Mouse (Mus musculus) embryonic facial prominence, embryonic 13.5 days (tissue): ENCODE data around the gene Slc8a1. TPM values are rescaled to one million over a fixed set of nuclear protein-coding genes. Genes with fewer than 3 reads are reported as not detected.

ENCODE experiments used
- ATAC-seq: fragments of 200-750 bp; cut with Nextera tagmentation; 2 replicates; pipeline ENCODE4 v1.8.0; 2017; ENCODE audit warnings: low read depth; ENCODE audit not compliant: insufficient number of reproducible peaks, insufficient read depth, low FRiP score, low TSS enrichment
- H3K27ac ChIP-seq: fragments of 300-500 bp; sonication (generic); 2 replicates; pipeline ENCODE4 v1.5.1; 2015; ENCODE audit warnings: moderate library complexity, mild to moderate bottlenecking, inconsistent platforms
- H3K27me3 ChIP-seq: fragments of 300-500 bp; sonication (generic); 2 replicates; pipeline ENCODE4 v1.6.1; 2015; ENCODE audit warnings: mild to moderate bottlenecking, inconsistent platforms
- H3K36me3 ChIP-seq: fragments of 300-500 bp; sonication (generic); 2 replicates; pipeline ENCODE4 v1.6.1; 2015; ENCODE audit warnings: mild to moderate bottlenecking, inconsistent platforms
- H3K4me1 ChIP-seq: fragments of 300-500 bp; sonication (generic); 2 replicates; pipeline ENCODE4 v1.6.1; 2015; ENCODE audit warnings: inconsistent platforms
- H3K4me2 ChIP-seq: fragments of 300-500 bp; sonication (generic); 2 replicates; pipeline ENCODE4 v1.6.1; 2015; ENCODE audit warnings: moderate library complexity, mild to moderate bottlenecking, inconsistent platforms
- H3K4me3 ChIP-seq: fragments of 300-500 bp; sonication (generic); 2 replicates; pipeline ENCODE4 v1.5.1; 2015; ENCODE audit warnings: mild to moderate bottlenecking, inconsistent platforms
- H3K9ac ChIP-seq: fragments of 300-500 bp; sonication (generic); 2 replicates; pipeline ENCODE4 v1.6.1; 2015; ENCODE audit warnings: mild to moderate bottlenecking, inconsistent platforms
- H3K9me3 ChIP-seq: fragments of 300-500 bp; sonication (generic); 2 replicates; pipeline ENCODE4 v1.6.1; 2016; ENCODE audit warnings: inconsistent platforms
- WGBS: fragments of 180-500 bp; shearing (Covaris S2); methylation state at CpG from one replicate; pipeline ENCODE4 v1.1.7; 2015; ENCODE audit warnings: mixed read lengths; 5-methylcytosine and 5-hydroxymethylcytosine counted together
- polyA plus RNA-seq: library from polyadenylated mRNA; unstranded; fragments of >200 nt; fragmentation: Nextera tagmentation; extraction: Ambion mirVana; gene quantifications from 2 replicates; pipeline ENCODE4 v1.2.1, GENCODE M21; 2015

The Slc8a1 gene
- polyA plus RNA-seq, 1 experiment from 2014 or later = 5.0 TPM

DNA sequence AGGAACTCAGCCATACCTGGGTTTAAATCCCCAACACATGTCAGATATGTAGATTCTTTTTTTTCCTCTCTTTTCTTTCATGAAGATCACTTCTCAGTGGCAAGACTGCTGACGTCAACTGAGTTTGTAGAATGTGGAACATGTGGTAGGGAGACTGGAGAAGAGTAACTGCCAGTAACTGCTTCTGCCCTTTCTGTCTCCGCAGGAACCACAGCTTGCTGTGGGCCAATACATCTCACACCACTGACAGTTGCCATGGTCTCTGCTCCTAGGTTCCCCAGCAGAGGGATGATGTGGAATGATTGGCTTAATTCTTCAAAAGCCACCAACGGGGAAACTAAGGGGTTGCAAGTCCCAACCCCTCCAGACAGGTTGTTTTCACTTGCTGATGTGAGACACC lies 33.4 kb downstream of the Slc8a1 start:
- no peaks in the 10 kb centered on the region for H3K4me1 ChIP-seq
- H3K4me3 ChIP-seq = no peak overlapping the region
- ATAC-seq = no peak
- H3K27me3 ChIP-seq = no peaks in the 10 kb centered on the region
- no peaks in the 10 kb centered on the region for H3K9me3 ChIP-seq
- no peak overlapping the region for H3K27ac ChIP-seq
- no peak overlapping the region for H3K4me2 ChIP-seq
- H3K36me3 ChIP-seq = no peaks in the 10 kb centered on the region
- no peak overlapping the region for H3K9ac ChIP-seq
- 57% methylated on average over 3 of the region's 3 CpGs for WGBS

DNA sequence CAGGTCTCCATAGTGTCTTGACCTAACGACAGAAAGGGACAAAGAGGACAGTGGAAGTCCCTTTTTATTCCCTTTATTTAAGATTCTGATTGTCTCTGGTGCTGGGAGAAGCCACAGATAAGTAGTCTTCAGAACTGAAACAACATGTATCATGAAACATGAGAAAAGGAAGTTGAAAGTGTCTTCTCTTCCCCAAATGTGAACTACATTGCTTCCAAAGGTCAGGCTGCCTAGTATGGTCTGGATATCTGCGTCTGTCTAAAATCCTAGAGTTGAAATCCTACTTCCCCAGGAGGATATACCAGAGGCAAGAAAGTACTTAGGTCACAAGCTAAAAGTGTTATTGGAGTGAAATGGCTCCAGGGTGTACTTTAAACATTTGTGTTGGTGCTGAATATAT lies 34.9 kb downstream of the Slc8a1 start:
- H3K36me3 ChIP-seq = no peaks in the 10 kb centered on the region
- no peak overlapping the region for H3K4me2 ChIP-seq
- H3K4me3 ChIP-seq = no peak overlapping the region
- H3K27ac ChIP-seq = no peak overlapping the region
- no peaks in the 10 kb centered on the region for H3K9me3 ChIP-seq
- H3K27me3 ChIP-seq = no peaks in the 10 kb centered on the region
- ATAC-seq = no peak
- no peak overlapping the region for H3K9ac ChIP-seq
- whole genome bisulfite sequencing = 72% methylated on average over 2 of the region's 2 CpGs
- no peaks in the 10 kb centered on the region for H3K4me1 ChIP-seq

DNA sequence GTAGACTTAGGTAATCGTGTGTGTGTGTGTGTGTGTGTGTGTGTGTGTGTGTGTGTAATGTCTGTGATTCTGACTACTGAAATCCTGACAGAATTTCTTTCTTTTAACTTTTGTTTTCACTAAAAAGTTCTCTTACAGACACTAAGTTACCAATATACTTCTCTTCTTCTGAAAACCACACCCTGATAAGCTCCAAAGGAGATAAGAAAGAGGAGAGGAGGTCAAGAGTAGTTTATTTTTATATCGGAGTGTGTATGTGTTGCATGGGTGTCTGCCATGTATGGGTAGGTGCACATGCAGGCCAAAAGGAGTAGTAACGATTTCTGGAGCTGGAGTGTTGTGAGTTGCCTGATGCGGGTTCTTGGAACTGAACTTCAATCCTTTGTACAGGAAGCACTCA lies 36.5 kb downstream of the Slc8a1 start:
- Histone ChIP-seq H3K27ac (no peak overlapping the region), H3K4me1 (no peaks in the 10 kb centered on the region), H3K4me2 (no peak overlapping the region), H3K27me3 (no peaks in the 10 kb centered on the region), H3K9ac (no peak overlapping the region), H3K36me3 (no peaks in the 10 kb centered on the region), H3K9me3 (no peaks in the 10 kb centered on the region), H3K4me3 (no peak overlapping the region)
- 91% methylated on average over 4 of the region's 4 CpGs for WGBS
- no peak for ATAC-seq

DNA sequence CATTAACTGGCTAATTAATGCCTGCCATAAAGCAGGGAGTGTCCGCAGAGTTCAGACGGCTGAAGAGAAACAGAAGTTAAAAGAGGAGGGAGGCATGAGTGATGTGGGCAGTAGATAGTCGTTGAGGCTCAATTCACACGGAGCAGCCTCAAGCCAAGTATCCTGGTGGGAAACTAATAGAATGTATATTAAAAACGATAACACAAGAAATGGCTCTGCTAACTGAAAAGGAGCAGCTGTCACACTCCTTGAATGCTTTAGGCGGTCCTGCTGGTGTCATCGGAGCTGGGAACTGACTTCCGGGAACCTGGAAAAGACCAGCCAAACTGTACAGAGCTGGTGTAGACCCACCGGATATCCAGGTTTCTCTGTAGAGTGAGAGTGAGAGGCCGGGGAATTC lies 39.4 kb downstream of the Slc8a1 start:
- no peak for ATAC-seq
- Histone ChIP-seq H3K4me1 (no peaks in the 10 kb centered on the region), H3K36me3 (no peaks in the 10 kb centered on the region), H3K9ac (no peak overlapping the region), H3K27ac (no peak overlapping the region), H3K4me2 (no peak overlapping the region), H3K27me3 (no peaks in the 10 kb centered on the region), H3K4me3 (no peak overlapping the region), H3K9me3 (no peaks in the 10 kb centered on the region)
- WGBS = 62% methylated on average over 10 of the region's 10 CpGs

DNA sequence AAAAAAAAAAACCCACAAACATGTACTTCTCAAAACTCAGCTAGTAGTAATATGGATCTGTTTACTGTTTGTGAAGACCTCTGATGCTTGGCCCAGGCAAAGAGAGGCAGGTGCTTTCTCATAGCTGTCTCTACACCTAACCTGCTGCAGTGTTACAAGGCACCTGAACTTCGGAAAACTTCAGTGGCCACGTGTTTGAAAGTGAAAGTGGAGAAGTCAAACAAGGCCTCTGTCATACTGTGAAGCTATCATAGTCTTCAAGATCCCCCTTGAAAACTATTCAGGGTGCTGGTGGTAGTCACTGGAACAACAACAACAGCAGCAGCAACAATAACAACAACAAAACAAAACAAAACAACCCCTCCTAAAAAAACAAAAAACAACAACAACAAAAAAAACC lies 40.5 kb downstream of the Slc8a1 start:
- Histone ChIP-seq H3K9me3 (no peaks in the 10 kb centered on the region), H3K4me2 (no peak overlapping the region), H3K4me3 (no peak overlapping the region), H3K36me3 (no peaks in the 10 kb centered on the region), H3K9ac (no peak overlapping the region), H3K27me3 (no peaks in the 10 kb centered on the region), H3K4me1 (no peaks in the 10 kb centered on the region), H3K27ac (no peak overlapping the region)
- ATAC-seq = no peak
- WGBS = 61% methylated on average over 2 of the region's 2 CpGs

DNA sequence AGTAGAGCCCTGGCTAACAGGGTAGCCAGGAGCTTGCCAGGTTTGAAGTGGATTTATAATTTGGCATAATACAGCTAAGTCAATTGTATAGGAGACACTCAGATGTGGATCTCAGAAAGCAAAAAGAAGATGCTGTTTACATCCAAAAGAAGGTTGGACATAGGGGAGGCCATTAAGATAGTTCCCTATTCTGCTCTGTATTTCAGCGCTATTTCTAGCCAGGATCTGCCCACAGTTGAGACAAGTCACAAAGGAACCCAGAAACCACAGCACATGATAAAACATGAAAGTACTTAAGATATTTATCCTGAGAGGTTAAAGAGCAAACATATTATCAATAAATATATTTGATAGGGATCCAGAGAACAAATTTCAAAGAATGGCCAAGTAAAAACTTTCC lies 43.2 kb downstream of the Slc8a1 start:
- H3K4me3 ChIP-seq = no peak overlapping the region
- H3K4me1 ChIP-seq = no peaks in the 10 kb centered on the region
- no peaks in the 10 kb centered on the region for H3K9me3 ChIP-seq
- no peaks in the 10 kb centered on the region for H3K36me3 ChIP-seq
- no peak overlapping the region for H3K4me2 ChIP-seq
- no peak for ATAC-seq
- H3K27me3 ChIP-seq = no peaks in the 10 kb centered on the region
- no peak overlapping the region for H3K27ac ChIP-seq
- no peak overlapping the region for H3K9ac ChIP-seq
- 95% methylated on average over 1 of the region's 1 CpGs for WGBS

DNA sequence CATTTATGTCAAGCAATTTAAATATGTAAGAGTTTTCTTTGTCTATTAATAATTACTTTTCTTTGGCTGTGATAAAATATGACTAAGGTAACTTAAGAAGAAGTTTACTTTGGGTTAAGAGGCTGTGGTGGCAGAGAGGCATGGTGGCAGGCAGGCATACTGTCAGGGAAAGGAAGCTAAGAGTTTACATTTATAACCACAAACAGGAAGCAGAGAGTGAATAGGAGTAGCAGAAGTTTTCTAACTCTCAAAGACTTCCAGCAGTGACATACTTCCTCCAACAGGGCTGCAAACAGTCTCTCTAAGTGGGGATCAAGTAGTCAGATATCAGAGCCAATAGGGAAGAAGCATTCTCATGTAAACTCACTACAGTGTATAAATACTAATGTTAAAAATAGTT lies 58.6 kb downstream of the Slc8a1 start:
- Histone ChIP-seq H3K4me1 (no peaks in the 10 kb centered on the region), H3K9ac (no peak overlapping the region), H3K36me3 (no peaks in the 10 kb centered on the region), H3K27ac (no peak overlapping the region), H3K27me3 (no peaks in the 10 kb centered on the region), H3K9me3 (no peaks in the 10 kb centered on the region), H3K4me2 (no peak overlapping the region), H3K4me3 (no peak overlapping the region)
- ATAC-seq = no peak

DNA sequence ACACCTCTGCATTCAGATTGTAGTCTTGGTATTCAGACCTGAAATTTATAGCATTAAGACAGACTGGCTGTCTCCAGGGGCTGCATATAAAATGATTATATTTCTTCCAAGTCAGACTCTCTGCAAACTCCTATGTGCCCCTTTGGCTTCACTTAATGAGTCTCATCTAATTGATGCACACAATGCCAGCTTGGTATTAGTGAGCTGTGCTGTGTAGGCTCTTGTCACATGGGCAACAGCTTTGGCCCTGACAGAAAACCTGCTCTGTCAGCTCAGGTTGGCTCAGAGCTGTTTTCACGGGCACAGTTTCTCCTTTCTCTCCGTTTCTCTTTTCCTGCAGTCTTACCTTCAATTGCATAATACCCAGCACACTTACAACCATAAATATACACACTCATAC lies 60.7 kb downstream of the Slc8a1 start:
- 74% methylated on average over 2 of the region's 2 CpGs for WGBS

DNA sequence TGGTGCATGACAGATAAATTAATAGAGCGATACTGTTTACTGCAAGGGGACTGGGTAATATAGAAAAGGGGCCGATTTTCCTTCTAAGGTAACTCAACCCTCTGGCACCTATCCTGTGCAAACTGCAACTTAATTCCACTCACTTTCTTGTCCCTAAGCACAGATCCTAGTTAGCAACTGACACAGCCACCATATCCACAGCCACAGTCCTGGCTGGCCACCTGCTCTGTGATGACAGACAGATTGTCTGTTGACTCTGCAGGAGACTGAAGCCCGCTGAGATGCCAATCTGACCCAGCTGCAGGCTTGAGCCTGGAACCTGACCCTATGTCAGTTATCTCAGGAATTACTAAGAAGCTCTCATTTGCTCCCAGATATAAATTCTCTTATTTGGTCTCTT lies 62.0 kb downstream of the Slc8a1 start:
- 65% methylated on average over 3 of the region's 3 CpGs for WGBS
- H3K27ac ChIP-seq = no peak overlapping the region
- no peaks in the 10 kb centered on the region for H3K36me3 ChIP-seq
- no peaks in the 10 kb centered on the region for H3K4me1 ChIP-seq
- no peak overlapping the region for H3K4me3 ChIP-seq
- H3K9ac ChIP-seq = no peak overlapping the region
- no peaks in the 10 kb centered on the region for H3K9me3 ChIP-seq
- peaks cover 29% of the 10 kb centered on the region for H3K27me3 ChIP-seq
- no peak for ATAC-seq
- no peak overlapping the region for H3K4me2 ChIP-seq

More for the DNA sequence above, 60.7 kb downstream of the Slc8a1 start:
- ATAC-seq = no peak
- Histone ChIP-seq H3K36me3 (no peaks in the 10 kb centered on the region), H3K9ac (no peak overlapping the region), H3K9me3 (no peaks in the 10 kb centered on the region), H3K4me1 (no peaks in the 10 kb centered on the region), H3K4me3 (no peak overlapping the region), H3K4me2 (no peak overlapping the region), H3K27me3 (peaks cover 17% of the 10 kb centered on the region), H3K27ac (no peak overlapping the region)

DNA sequence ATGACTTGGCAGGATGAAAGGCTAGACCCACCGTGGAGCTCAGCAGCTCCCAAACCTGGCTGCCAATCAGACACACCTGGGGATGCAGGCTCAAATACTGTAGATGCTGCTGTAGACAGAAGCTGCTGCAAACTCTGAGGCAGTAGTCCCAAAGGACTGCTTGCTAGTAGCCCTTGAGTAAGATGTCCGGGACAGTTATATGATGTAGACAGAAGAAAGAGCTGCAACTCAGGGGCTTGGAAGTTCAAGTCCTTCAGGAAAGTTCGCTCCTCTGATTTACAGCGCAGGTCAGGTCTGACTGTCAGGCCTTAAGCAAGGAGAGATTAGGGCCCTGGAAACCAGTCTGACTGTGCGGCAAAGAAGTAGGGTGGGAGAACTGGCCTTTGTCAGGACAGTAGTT lies 66.9 kb downstream of the Slc8a1 start:
- no peak overlapping the region for H3K4me2 ChIP-seq

DNA sequence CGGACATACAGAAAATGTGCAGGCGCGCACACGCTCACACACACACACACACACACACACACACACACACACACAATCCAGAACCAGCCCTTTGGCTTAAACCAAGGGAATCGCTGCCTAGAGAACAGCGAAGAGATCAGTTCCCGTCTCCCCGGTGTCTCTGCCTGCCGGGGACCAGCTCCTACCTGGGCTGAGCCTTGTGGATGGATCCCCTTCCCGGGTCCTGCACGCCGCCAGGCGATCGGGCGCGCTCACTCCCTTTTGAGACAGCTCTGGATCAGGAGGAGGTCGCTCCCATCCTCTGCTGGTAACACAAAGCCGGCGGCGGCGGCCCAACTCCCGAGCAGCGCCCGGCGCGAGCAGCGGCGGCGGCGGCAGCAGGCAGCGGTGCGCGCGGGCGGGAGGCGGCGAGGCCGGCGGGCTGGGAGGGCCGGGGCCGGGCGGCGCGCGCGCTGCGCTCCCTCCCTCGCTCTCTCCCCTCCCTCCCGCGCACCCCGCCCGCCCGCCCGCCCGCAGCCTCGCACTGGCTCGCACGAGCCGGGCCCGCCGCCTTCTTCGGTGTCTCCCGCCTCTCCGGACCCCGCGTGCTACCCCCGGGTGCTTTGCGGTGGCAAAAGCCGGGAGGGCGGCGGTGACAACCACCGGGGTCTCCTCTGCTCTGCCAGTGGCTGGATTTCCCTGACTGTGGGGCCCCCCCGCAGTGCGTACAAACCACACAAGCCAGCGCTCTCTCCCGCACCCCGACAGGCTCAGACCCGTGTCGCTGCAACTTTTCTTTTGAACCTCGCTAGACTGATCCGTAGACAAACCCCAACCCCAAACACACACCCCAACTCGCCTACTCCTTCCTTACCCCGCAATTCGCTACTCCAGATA lies 68.1 kb downstream of the Slc8a1 start:
- Histone ChIP-seq H3K9ac (peak overlapping the region; percentile 86), H3K27me3 (peaks cover 37% of the 10 kb centered on the region), H3K4me3 (peak overlapping the region; percentile 75), H3K27ac (peak overlapping the region; percentile 93), H3K4me1 (peaks cover 15% of the 10 kb centered on the region; the same call in 1 of the 2 replicates), H3K4me2 (peak overlapping the region; percentile 85), H3K36me3 (no peaks in the 10 kb centered on the region), H3K9me3 (no peaks in the 10 kb centered on the region)
- WGBS = under 1% methylated on average over 37 of the region's 84 CpGs
- peak; percentile 82 for ATAC-seq

More for the DNA sequence above, 66.9 kb downstream of the Slc8a1 start:
- H3K9ac ChIP-seq = no peak overlapping the region
- WGBS = 13% methylated on average over 5 of the region's 5 CpGs
- no peak overlapping the region for H3K4me3 ChIP-seq
- peaks cover 15% of the 10 kb centered on the region; the same call in 1 of the 2 replicates for H3K4me1 ChIP-seq
- no peak overlapping the region for H3K27ac ChIP-seq
- ATAC-seq = no peak
- H3K36me3 ChIP-seq = no peaks in the 10 kb centered on the region
- no peaks in the 10 kb centered on the region for H3K9me3 ChIP-seq
- peaks cover 37% of the 10 kb centered on the region for H3K27me3 ChIP-seq

DNA sequence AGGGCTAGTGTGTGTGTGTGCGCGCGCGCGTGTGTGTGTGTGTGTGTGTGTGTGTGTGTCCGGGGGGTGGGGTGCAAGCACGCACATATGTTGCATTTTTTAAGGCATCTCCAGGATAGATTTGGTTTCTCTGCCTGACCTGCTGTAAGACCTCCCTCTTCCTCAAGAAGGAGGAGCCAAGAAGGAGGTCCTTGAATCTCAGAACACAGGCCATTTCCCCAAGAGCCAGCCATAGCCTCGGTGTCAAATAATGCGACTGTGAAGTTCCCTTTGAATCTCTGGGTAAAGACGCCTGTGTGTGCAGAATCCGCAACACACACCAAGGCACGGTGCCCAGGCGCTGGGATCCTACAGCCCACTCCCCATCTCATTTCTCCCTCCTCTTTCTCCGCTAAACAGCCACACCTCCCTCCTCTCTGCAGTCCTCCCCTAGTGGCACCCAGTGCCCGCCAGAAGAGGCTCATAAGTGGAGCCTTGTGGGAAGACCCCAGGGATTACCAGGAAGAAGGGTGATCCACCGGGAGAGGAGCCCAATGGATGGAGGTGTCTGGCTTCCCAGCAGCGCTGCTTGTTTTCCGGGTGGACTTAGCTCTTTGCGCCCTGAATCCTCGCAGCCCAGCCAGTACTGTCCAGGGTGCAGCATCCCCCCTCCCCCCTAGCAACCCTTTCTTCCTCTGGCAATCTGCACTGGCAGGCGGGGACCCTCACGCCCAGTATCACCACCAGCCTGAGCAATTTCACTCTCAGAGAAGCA lies 68.9 kb downstream of the Slc8a1 start:
- H3K27ac ChIP-seq = peak overlapping the region; percentile 93
- WGBS = 2% methylated on average over 22 of the region's 22 CpGs
- H3K27me3 ChIP-seq = peaks cover 37% of the 10 kb centered on the region

More for the DNA sequence above, 68.9 kb downstream of the Slc8a1 start:
- Histone ChIP-seq H3K9ac (peak overlapping the region; percentile 86), H3K9me3 (no peaks in the 10 kb centered on the region), H3K4me2 (peak overlapping the region; percentile 85), H3K36me3 (no peaks in the 10 kb centered on the region), H3K4me3 (peak overlapping the region; percentile 75), H3K4me1 (peaks cover 15% of the 10 kb centered on the region; the same call in 1 of the 2 replicates)
- peak; percentile 41 for ATAC-seq
